Mouse (Mus musculus) intestine, embryonic 14.5 days (tissue): ENCODE data around the gene Ric8b. TPM values are rescaled to one million over a fixed set of nuclear protein-coding genes. Genes with fewer than 3 reads are reported as not detected.

Experiments used
- ATAC-seq: fragments of 200-750 bp; cut with Nextera tagmentation; replicated peaks from 2 replicates; pipeline ENCODE4 v1.8.0; 2017; ENCODE audit warnings: low read depth, moderate number of reproducible peaks, moderate TSS enrichment, moderate library complexity; ENCODE audit not compliant: low FRiP score, low TSS enrichment
- DNase-seq: peaks from one replicate; pipeline ENCODE4 v3.0.0-alpha.2; 2018; ENCODE audit warnings: low spot score
- H3K27ac ChIP-seq: fragments of 300-500 bp; sonication (generic); 2 replicates; pipeline ENCODE4 v1.5.1; 2014; ENCODE audit warnings: low read depth, mild to moderate bottlenecking, control low read depth
- H3K27me3 ChIP-seq: fragments of 300-500 bp; sonication (generic); replicated peaks from 2 replicates; pipeline ENCODE4 v1.6.1; 2014; ENCODE audit warnings: low read length, control low read depth; ENCODE audit not compliant: control insufficient read depth, insufficient read depth
- H3K36me3 ChIP-seq: fragments of 300-500 bp; sonication (generic); 2 replicates; pipeline ENCODE4 v1.6.1; 2014; ENCODE audit warnings: low read length, control low read depth; ENCODE audit not compliant: control insufficient read depth, insufficient read depth
- H3K4me1 ChIP-seq: fragments of 300-500 bp; sonication (generic); replicated peaks from 2 replicates; pipeline ENCODE4 v1.6.1; 2014; ENCODE audit warnings: low read length, control low read depth, mixed read lengths; ENCODE audit not compliant: control insufficient read depth, insufficient read depth
- H3K4me2 ChIP-seq: fragments of 300-500 bp; sonication (generic); 2 replicates; pipeline ENCODE4 v1.6.1; 2014; ENCODE audit warnings: low read length
- H3K4me3 ChIP-seq: fragments of 300-500 bp; sonication (generic); 2 replicates; pipeline ENCODE4 v1.5.1; 2014; ENCODE audit warnings: low read depth, low read length, control low read depth, mixed read lengths
- H3K9ac ChIP-seq: fragments of 300-500 bp; sonication (generic); 2 replicates; pipeline ENCODE4 v1.6.1; 2014; ENCODE audit warnings: mild to moderate bottlenecking, low read length
- H3K9me3 ChIP-seq: fragments of 300-500 bp; sonication (generic); 2 replicates; pipeline ENCODE4 v1.6.1; 2016; ENCODE audit warnings: low read length, control low read depth; ENCODE audit not compliant: control insufficient read depth
- WGBS: fragments of 180-500 bp; shearing (Covaris S2); extraction: QIAGEN DNeasy Blood & Tissue Kit; methylation state at CpG from one replicate; pipeline ENCODE4 v1.1.7; 2014; 5-methylcytosine and 5-hydroxymethylcytosine counted together
- polyA plus RNA-seq: library from polyadenylated mRNA; unstranded; fragments of >200 nt; fragmentation: Nextera tagmentation; extraction: Ambion mirVana; gene quantifications from 2 replicates; pipeline ENCODE4 v1.2.1, GENCODE M21; 2014

The Ric8b gene
- polyA plus RNA-seq, 1 experiment from 2014 or later, result 21.2 TPM

DNA sequence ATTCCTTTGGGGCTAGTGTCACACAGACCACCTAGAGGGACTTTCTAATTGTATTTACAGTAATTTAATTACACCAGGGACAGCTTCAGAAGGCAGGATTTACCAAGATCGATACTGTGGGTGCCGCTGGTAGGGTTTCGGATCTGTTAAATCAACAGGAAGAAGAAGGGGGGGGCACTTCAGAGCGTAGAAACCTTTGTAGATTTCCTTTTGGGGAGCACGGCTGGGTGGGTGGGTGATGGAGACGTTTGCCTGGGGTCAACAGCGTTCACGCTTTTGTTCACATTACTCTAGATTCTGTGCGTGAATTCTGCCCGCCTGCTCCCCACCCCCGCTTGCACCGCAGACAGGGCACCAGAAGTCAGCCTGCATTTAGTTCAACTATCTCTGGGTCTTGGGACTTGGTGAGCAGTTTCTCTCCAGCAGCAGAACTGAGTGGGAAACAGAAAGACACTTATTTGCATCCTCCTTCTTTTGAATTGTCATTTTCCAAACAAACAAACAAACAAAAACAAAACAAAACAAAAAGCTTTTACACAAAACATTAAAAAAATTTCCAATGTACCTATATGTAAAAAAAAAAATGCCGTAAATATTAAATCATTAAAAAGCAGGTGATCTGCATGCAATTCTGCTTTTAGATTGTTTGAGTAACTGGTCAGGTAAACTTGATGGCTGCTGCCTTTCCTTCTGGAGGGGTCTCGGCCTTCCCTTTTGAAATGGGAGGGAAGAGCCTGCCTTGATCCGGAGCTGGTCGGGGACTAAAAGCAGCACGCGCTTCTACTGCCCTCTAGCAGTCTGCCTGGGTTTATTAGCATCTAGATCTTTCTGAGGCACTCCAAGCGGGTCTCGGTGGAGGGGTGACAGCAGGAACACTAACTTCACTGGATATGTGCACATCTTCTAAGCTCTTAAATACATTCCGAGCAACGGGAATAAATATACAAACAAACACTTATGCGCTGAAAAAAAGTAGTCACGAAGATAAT, 127.6 kb downstream of the Ric8b start:
- ATAC-seq (no peak), DNase-seq (peak; percentile 54)
- Histone ChIP-seq H3K9me3 (no peaks in the 10 kb centered on the region), H3K27me3 (no peaks in the 10 kb centered on the region), H3K4me3 (peak overlapping the region; percentile 6), H3K36me3 (no peaks in the 10 kb centered on the region), H3K4me2 (peak overlapping the region; percentile 50), H3K4me1 (peaks cover 8% of the 10 kb centered on the region; the same call in 1 of the 2 replicates), H3K27ac (no peak overlapping the region), H3K9ac (peak overlapping the region; percentile 22; the same call in 1 of the 2 replicates)
- 9% methylated on average over 24 of the region's 24 CpGs for WGBS

DNA sequence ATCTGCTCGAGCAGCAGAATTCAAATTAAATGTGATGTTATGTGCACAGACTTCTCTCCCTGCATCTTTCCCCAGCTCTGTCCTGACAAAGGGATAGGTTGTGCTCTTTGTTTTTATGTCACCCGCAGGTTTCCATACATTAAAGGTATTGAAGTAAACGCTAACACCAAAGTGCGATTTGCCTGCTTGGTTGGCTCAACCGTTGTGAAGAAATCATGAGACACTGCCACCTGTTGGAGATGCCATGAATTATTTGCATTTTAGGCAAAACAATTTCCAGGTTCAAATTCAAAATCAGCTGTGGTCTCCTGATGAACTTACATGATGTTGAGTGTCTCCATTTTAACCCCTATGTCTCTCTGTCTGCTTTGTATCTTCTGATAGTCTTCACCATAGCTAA, 129.2 kb downstream of the Ric8b start:
- Histone ChIP-seq H3K9me3 (no peaks in the 10 kb centered on the region), H3K4me1 (peaks cover 8% of the 10 kb centered on the region; the same call in 1 of the 2 replicates), H3K9ac (no peak overlapping the region), H3K27me3 (no peaks in the 10 kb centered on the region), H3K4me2 (no peak overlapping the region), H3K27ac (no peak overlapping the region), H3K36me3 (no peaks in the 10 kb centered on the region), H3K4me3 (no peak overlapping the region)
- WGBS, result 31% methylated on average over 5 of the region's 5 CpGs
- ATAC-seq (no peak), DNase-seq (no peak)

DNA sequence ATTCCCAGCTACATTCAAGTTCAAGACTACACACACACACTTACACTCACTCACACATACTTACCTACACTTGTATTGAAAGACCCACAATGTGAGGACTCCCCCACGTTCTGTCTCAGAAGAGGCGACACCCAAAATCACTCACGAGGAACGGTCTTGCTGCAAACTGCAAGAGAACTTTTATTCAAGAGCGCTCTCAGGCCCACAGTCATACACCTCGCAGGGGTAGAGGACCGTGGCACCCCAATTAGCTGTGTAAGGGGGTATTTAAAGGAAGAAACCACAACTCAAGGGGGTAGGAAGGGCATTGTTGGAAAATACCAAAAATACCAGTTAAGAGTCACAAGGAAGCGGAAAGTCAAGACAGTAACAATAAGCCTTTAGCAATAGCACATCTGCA, 130.6 kb downstream of the Ric8b start:
- ATAC-seq (no peak), DNase-seq (no peak)
- 95% methylated on average over 8 of the region's 8 CpGs for WGBS
- H3K27me3 ChIP-seq, result no peaks in the 10 kb centered on the region
- no peaks in the 10 kb centered on the region for H3K9me3 ChIP-seq
- no peak overlapping the region for H3K4me2 ChIP-seq
- H3K9ac ChIP-seq, result no peak overlapping the region
- H3K4me1 ChIP-seq, result peaks cover 8% of the 10 kb centered on the region; the same call in 1 of the 2 replicates
- H3K36me3 ChIP-seq, result no peaks in the 10 kb centered on the region
- no peak overlapping the region for H3K4me3 ChIP-seq
- no peak overlapping the region for H3K27ac ChIP-seq

DNA sequence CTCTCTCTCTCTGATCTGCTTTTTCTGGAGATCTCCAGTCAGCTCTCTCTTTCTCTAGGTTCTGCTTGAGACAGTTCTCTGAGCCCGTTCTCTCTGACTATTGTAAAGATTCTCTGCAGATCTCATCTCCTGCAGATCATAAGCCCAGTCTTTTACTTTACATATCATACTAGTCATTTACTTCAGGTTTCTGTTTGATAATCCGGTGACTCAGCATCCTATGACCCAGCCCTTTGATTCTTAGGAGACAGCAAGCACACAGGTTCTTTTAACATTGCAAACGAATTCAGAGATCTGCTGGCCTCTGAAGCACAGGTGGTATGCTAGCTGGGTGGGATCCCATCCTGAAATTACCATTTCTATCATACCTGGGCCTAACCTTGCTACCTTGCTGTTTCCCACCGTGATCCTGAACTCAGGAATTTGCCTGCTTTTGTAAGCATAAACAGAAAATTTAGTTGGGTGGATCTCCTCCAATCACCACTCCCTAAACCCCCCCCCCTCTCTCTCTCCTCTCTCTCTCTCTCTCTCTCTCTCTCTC, 133.3 kb downstream of the Ric8b start:
- H3K36me3 ChIP-seq, result no peaks in the 10 kb centered on the region
- no peak for ATAC-seq
- no peaks in the 10 kb centered on the region for H3K4me1 ChIP-seq
- no peak overlapping the region for H3K4me2 ChIP-seq
- no peak overlapping the region for H3K27ac ChIP-seq
- H3K9me3 ChIP-seq, result 0 out of 2 replicates have a peak, but pooled peaks cover 2% of the 10 kb centered on the region
- H3K9ac ChIP-seq, result no peak overlapping the region
- no peak overlapping the region for H3K4me3 ChIP-seq
- 53% methylated on average over 4 of the region's 4 CpGs for WGBS
- no peak for DNase-seq
- H3K27me3 ChIP-seq, result no peaks in the 10 kb centered on the region

DNA sequence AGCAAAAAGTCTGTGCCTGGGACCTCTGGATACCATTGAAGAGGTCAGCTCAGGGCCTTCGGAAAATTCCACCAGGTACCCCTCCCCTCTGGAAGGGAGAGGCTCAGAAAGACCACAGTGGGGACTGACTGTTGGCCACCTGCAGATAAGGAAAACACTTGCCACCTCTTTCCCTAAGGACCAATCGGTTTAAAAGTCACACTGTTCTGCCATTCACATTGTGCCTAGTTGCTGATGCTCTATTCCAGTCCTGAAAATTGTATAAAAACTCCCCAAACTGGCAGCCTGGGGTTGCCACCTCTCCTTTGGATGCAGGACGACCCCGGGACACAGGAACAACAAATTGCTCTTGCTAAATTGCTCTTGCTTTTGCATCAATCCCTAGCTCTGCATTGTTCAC, 135.0 kb downstream of the Ric8b start:
- no peak for DNase-seq
- H3K4me1 ChIP-seq, result no peaks in the 10 kb centered on the region
- no peak overlapping the region for H3K4me2 ChIP-seq
- no peaks in the 10 kb centered on the region for H3K36me3 ChIP-seq
- no peaks in the 10 kb centered on the region for H3K27me3 ChIP-seq
- no peak overlapping the region for H3K9ac ChIP-seq
- WGBS, result 26% methylated on average over 4 of the region's 4 CpGs
- H3K4me3 ChIP-seq, result no peak overlapping the region
- no peak for ATAC-seq
- no peak overlapping the region for H3K27ac ChIP-seq
- 0 out of 2 replicates have a peak, but pooled peaks cover 2% of the 10 kb centered on the region for H3K9me3 ChIP-seq

DNA sequence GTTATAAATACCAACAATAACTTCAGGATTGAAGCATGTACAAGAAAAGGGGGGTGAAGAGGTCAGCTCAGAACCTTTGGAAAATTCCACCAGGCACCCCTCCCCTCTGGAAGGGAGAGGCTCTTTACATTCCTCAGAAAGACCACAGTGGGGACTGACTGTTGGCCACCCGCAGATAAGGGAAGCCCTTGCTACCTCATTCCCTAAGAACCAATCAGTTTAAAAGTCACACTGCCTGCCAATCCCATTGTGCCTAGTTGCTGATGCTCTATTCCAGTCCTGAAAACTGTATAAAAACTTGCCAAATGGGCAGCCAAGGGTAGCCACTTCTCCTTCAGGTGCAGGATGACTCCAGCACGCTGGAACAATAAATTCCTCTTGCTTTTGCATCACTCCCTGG, 137.5 kb downstream of the Ric8b start:
- H3K4me2 ChIP-seq, result no peak overlapping the region
- no peak for DNase-seq
- 0 out of 2 replicates have a peak, but pooled peaks cover 2% of the 10 kb centered on the region for H3K9me3 ChIP-seq
- no peak for ATAC-seq
- H3K27ac ChIP-seq, result no peak overlapping the region
- H3K4me3 ChIP-seq, result no peak overlapping the region
- no peaks in the 10 kb centered on the region for H3K4me1 ChIP-seq
- H3K27me3 ChIP-seq, result no peaks in the 10 kb centered on the region
- 90% methylated on average over 2 of the region's 2 CpGs for WGBS
- H3K9ac ChIP-seq, result no peak overlapping the region
- H3K36me3 ChIP-seq, result no peaks in the 10 kb centered on the region

Other genes starting within 250 kb of the Ric8b start
- gene Rfx4, start 161.6 kb upstream of the Ric8b start, polyA plus RNA-seq, result not detected in 2 replicates
- gene Fhl4, start 184.9 kb downstream of the Ric8b start, polyA plus RNA-seq, result 0.83 and 1.0 TPM in 2 replicates
- gene Tmem263, start 185.0 kb downstream of the Ric8b start, polyA plus RNA-seq, result 51.8 and 61.6 TPM in 2 replicates
- gene Mterf2, start 210.4 kb downstream of the Ric8b start, polyA plus RNA-seq, result 17.0 and 17.2 TPM in 2 replicates